Mouse (Mus musculus) forebrain, embryonic 16.5 days (tissue): Measurements from ENCODE around the gene Brf1. TPM values are rescaled to one million over a fixed set of nuclear protein-coding genes. Genes with fewer than 3 reads are reported as not detected.
A peak's percentile ranks its signal among the peaks of the same experiment; 100 is the strongest.

Experiments
- ATAC-seq: fragments of 200-750 bp; cut with Nextera tagmentation; 2 replicates; pipeline ENCODE4 v1.8.0; 2017; ENCODE audit warnings: mild to moderate bottlenecking, moderate library complexity
- H3K27ac ChIP-seq: fragments of 300-500 bp; sonication (generic); 2 replicates; pipeline ENCODE4 v1.5.1; 2014; ENCODE audit warnings: low read length, control low read depth
- H3K27me3 ChIP-seq: fragments of 300-500 bp; sonication (generic); replicated peaks from 2 replicates; pipeline ENCODE4 v1.6.1; 2014; ENCODE audit warnings: low read length; ENCODE audit not compliant: control insufficient read depth, insufficient read depth
- H3K36me3 ChIP-seq: fragments of 300-500 bp; sonication (generic); 2 replicates; pipeline ENCODE4 v1.6.1; 2014; ENCODE audit not compliant: control insufficient read depth, insufficient read depth
- H3K4me1 ChIP-seq: fragments of 300-500 bp; sonication (generic); replicated peaks from 2 replicates; pipeline ENCODE4 v1.6.1; 2014; ENCODE audit warnings: low read length; ENCODE audit not compliant: control insufficient read depth, insufficient read depth
- H3K4me2 ChIP-seq: fragments of 300-500 bp; sonication (generic); 2 replicates; pipeline ENCODE4 v1.6.1; 2014; ENCODE audit warnings: mild to moderate bottlenecking, low read length, control low read depth
- H3K4me3 ChIP-seq: fragments of 300-500 bp; sonication (generic); replicated peaks from 2 replicates; pipeline ENCODE4 v1.5.1; 2014; ENCODE audit warnings: mild to moderate bottlenecking, low read length, control low read depth
- H3K9ac ChIP-seq: fragments of 300-500 bp; sonication (generic); replicated peaks from 2 replicates; pipeline ENCODE4 v1.6.1; 2014; ENCODE audit warnings: low read depth, low read length, control low read depth
- H3K9me3 ChIP-seq: fragments of 300-500 bp; sonication (generic); 2 replicates; pipeline ENCODE4 v1.6.1; 2016; ENCODE audit warnings: low read length; ENCODE audit not compliant: control insufficient read depth
- WGBS: fragments of 180-500 bp; shearing (Covaris S2); extraction: QIAGEN DNeasy Blood & Tissue Kit; methylation state at CpG from one replicate; pipeline ENCODE4 v1.1.7; 2014; 5-methylcytosine and 5-hydroxymethylcytosine counted together
- polyA plus RNA-seq: library from polyadenylated mRNA; unstranded; fragments of >200 nt; fragmentation: Nextera tagmentation; extraction: Ambion mirVana; gene quantifications from 2 replicates; pipeline ENCODE4 v1.2.1, GENCODE M21; 2015

Brf1 gene
- polyA plus RNA-seq, 1 experiment from 2014 or later = 64.6 TPM

GRCm38 (mm10) chr12:112951150-112951842 is 49.2 kb downstream of the Brf1 start:
- no peaks in the 10 kb centered on the region for H3K9me3 ChIP-seq
- ATAC-seq = no peak
- peak overlapping the region; percentile 93; the same call in 1 of the 2 replicates for H3K4me2 ChIP-seq
- no peaks in the 10 kb centered on the region for H3K27me3 ChIP-seq
- no peaks in the 10 kb centered on the region for H3K36me3 ChIP-seq
- H3K27ac ChIP-seq = peak overlapping the region; percentile 87
- WGBS = 24% methylated on average over 7 of the region's 7 CpGs
- H3K4me3 ChIP-seq = no peak overlapping the region
- H3K4me1 ChIP-seq = peaks cover 16% of the 10 kb centered on the region
- peak overlapping the region; percentile 90; the same call in 1 of the 2 replicates for H3K9ac ChIP-seq

DNA sequence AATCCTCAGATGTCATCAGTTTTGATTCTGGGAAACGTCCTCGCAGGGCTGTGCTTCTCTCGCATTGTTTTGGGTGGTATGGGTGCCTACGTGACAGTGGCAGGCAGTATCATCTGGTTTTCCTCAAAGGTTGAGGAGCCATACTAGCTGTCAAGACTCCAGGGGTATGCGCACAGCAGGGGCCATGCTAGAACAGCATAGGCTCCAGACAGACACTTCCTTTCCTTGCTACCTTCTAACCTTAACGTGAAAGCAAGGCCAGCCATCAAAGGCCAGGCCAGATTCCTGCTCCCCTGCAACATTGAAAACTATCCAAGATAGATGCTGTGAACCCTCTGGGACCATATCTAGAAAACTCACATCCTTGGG is 49.8 kb downstream of the Brf1 start:
- Histone ChIP-seq H3K36me3 (no peaks in the 10 kb centered on the region), H3K4me1 (peaks cover 16% of the 10 kb centered on the region), H3K9ac (peak overlapping the region; percentile 90), H3K9me3 (no peaks in the 10 kb centered on the region), H3K27ac (peak overlapping the region; percentile 87), H3K4me2 (peak overlapping the region; percentile 93), H3K27me3 (no peaks in the 10 kb centered on the region), H3K4me3 (peak overlapping the region; percentile 72)
- peak; percentile 29 for ATAC-seq
- WGBS = 3% methylated on average over 6 of the region's 6 CpGs

DNA sequence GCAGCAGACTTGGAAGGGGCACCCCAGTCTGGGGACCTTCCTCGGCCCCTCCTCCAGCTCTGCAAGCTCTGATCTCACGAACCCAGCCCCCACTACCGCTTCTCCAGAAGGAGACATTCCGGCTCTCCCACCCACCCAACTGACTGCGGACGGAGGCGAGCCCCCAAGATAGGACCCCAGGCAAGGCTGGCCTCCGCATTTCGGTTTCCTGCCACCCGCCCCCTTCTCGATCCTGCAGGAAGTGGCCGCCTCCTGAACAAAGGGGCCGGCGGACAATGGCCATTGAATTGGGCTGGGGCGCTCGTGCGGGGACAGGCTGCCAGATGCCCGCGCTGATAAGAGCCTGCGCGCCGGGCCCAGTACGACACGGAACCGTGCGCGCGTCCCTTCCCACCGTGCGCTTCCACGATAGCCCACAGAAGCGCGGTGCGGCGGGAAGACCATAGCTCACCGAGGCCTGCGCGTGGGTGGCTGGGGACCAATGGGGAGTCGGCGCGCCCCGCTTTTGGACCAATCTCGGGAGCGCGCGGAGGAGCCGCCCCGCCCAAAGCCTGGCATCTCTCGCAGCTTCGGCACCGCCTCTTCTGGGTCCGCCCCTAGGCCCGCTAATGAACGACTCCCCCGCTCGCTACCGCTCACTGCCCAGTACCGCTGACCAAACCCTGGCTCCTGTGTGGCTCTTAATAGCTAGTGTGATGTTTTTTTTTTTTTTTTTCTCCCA is 50.3 kb downstream of the Brf1 start:
- Histone ChIP-seq H3K4me2 (peak overlapping the region; percentile 93), H3K36me3 (no peaks in the 10 kb centered on the region), H3K27ac (peak overlapping the region; percentile 87), H3K9me3 (no peaks in the 10 kb centered on the region), H3K9ac (peak overlapping the region; percentile 90), H3K4me3 (peak overlapping the region; percentile 72), H3K27me3 (no peaks in the 10 kb centered on the region), H3K4me1 (peaks cover 16% of the 10 kb centered on the region)
- ATAC-seq = peak; percentile 92
- WGBS = under 1% methylated on average over 58 of the region's 58 CpGs

DNA sequence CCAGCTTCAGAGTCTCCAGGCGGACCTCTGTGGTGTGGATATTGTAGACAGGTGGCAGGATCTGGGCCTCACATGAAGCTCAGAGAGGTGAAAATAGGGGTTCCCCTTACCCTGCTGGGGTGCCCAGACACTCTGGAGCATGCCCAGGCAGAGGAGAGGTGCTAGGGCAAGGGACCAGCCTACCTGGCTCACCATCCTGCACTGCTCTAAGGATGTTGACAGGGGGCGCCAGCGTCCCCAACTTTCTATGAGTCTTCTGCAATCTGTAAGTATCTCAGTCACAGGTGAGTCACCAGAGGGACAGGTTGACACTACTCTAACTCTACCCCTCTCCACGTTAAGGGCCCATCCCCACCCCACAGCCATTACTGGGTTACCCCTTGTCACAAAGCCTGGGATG is 53.2 kb downstream of the Brf1 start:
- Histone ChIP-seq H3K9me3 (no peaks in the 10 kb centered on the region), H3K36me3 (no peaks in the 10 kb centered on the region), H3K4me2 (no peak overlapping the region), H3K9ac (no peak overlapping the region), H3K4me3 (no peak overlapping the region), H3K27me3 (no peaks in the 10 kb centered on the region), H3K27ac (no peak overlapping the region), H3K4me1 (peaks cover 18% of the 10 kb centered on the region)
- ATAC-seq = no peak
- WGBS = 28% methylated on average over 4 of the region's 4 CpGs

- no peak for ATAC-seq
- 87% methylated on average over 2 of the region's 2 CpGs for WGBS
These were observed 56.8 kb downstream of the Brf1 start for GRCm38 (mm10) chr12:112943669-112944068.

GRCm38 (mm10) chr12:112941776-112942713 is 58.5 kb downstream of the Brf1 start, which contains the start of gene Nudt14:
TSS of gene Nudt14 (minus strand) at chr12:112942124.
- no peaks in the 10 kb centered on the region for H3K27me3 ChIP-seq
- 2% methylated on average over 57 of the region's 58 CpGs for WGBS
- H3K36me3 ChIP-seq = no peaks in the 10 kb centered on the region
- H3K9me3 ChIP-seq = no peaks in the 10 kb centered on the region
- ATAC-seq = peak; percentile 86
- H3K4me2 ChIP-seq = peak within 1 kb of the TSS; percentile 78
- peak within 1 kb of the TSS; percentile 72 for H3K9ac ChIP-seq
- no peak within 1 kb of the TSS for H3K27ac ChIP-seq
- H3K4me3 ChIP-seq = peak within 1 kb of the TSS; percentile 57
- peaks cover 15% of the 10 kb centered on the region for H3K4me1 ChIP-seq

More at GRCm38 (mm10) chr12:112943669-112944068, 56.8 kb downstream of the Brf1 start:
- no peak overlapping the region for H3K9ac ChIP-seq
- H3K36me3 ChIP-seq = no peaks in the 10 kb centered on the region
- no peaks in the 10 kb centered on the region for H3K9me3 ChIP-seq
- H3K4me2 ChIP-seq = no peak overlapping the region
- no peaks in the 10 kb centered on the region for H3K27me3 ChIP-seq
- no peak overlapping the region for H3K27ac ChIP-seq
- peaks cover 15% of the 10 kb centered on the region for H3K4me1 ChIP-seq
- no peak overlapping the region for H3K4me3 ChIP-seq

DNA sequence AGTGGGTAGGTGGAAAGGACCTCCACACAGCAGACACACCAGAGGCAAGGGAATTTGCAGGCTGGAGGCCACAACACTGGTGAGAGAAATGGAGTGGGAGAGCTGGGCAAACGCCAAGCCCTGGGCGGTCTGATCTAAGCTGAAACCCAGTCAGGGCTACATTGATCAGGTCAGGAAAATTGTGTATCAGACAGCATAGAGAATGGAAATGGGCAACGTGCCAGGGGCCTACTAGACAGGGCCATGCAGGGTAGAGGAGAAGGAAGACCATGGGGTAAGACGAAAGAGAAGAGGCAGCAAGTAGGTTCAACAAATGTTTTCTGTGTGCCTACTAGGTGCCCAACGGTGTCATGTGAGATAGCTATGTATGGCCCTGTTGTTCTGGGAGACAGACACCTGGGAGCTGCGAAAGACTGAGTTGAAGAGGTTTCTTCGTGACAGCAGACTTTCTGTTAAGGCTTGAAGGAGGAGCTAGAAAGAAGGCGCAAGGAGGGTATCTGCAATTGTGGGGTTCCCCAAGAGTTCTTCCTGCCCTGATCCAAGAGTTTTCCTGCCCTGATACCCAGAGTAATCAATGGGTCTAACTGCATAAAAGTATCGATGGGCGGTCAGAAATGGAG is 59.2 kb downstream of the Brf1 start:
- H3K27ac ChIP-seq = no peak overlapping the region
- peak overlapping the region; percentile 57 for H3K4me3 ChIP-seq
- 45% methylated on average over 10 of the region's 10 CpGs for WGBS
- H3K27me3 ChIP-seq = no peaks in the 10 kb centered on the region
- H3K9ac ChIP-seq = peak overlapping the region; percentile 72
- peaks cover 15% of the 10 kb centered on the region for H3K4me1 ChIP-seq
- H3K9me3 ChIP-seq = no peaks in the 10 kb centered on the region
- peak; percentile 9 for ATAC-seq
- H3K4me2 ChIP-seq = peak overlapping the region; percentile 78
- no peaks in the 10 kb centered on the region for H3K36me3 ChIP-seq

- Histone ChIP-seq H3K4me3 (no peak overlapping the region), H3K4me2 (no peak overlapping the region), H3K9ac (no peak overlapping the region), H3K4me1 (peaks cover 15% of the 10 kb centered on the region), H3K36me3 (no peaks in the 10 kb centered on the region), H3K27ac (no peak overlapping the region), H3K9me3 (no peaks in the 10 kb centered on the region), H3K27me3 (no peaks in the 10 kb centered on the region)
- no peak for ATAC-seq
- WGBS = 80% methylated on average over 9 of the region's 9 CpGs
These were observed 59.8 kb downstream of the Brf1 start for GRCm38 (mm10) chr12:112940710-112941109.
